Mouse (Mus musculus): ENCODE results near the gene Clip2. TPM values are rescaled to one million over a fixed set of nuclear protein-coding genes. Genes with fewer than 3 reads are reported as not detected.
"Not testable (repeated sequence)": the region's sequence is repeated elsewhere in the genome, so short reads cannot be mapped to it uniquely, and the experiment has no call there.

Clip2 gene
- polyA plus RNA-seq, 1 experiment from 2014 or later = 1.4 TPM

- ATAC-seq (replicated peaks; ENCODE audit: extremely low read depth, insufficient read depth, low FRiP score) = peak; percentile 67; the same call in 1 of the 2 replicates
- Histone ChIP-seq H3K9ac (ENCODE audit: low read length) (no peak overlapping the region), H3K4me2 (ENCODE audit: low read depth, low read length) (no peak overlapping the region), H3K4me3 (ENCODE audit: low read length) (no peak overlapping the region), H3K27me3 (ENCODE audit: control insufficient read depth, insufficient read depth, low read length) (no peaks in the 10 kb centered on the region), H3K4me1 (ENCODE audit: control insufficient read depth, insufficient read depth, low read length) (peaks cover 2% of the 10 kb centered on the region; the same call in 1 of the 2 replicates), H3K36me3 (ENCODE audit: control insufficient read depth, insufficient read depth) (no peaks in the 10 kb centered on the region), H3K9me3 (replicated peaks; ENCODE audit: control insufficient read depth, low read length) (no peaks in the 10 kb centered on the region), H3K27ac (ENCODE audit: low read length) (no peak overlapping the region)
- WGBS = 57% methylated on average over 13 of the region's 13 CpGs
Observed at GRCm38 (mm10) chr5:134485900-134486665, 66.2 kb downstream of the Clip2 start.

GRCm38 (mm10) chr5:134485183-134485730 is 67.0 kb downstream of the Clip2 start:
- Histone ChIP-seq H3K36me3 (ENCODE audit: control insufficient read depth, insufficient read depth) (no peaks in the 10 kb centered on the region), H3K9ac (ENCODE audit: low read length) (no peak overlapping the region), H3K9me3 (replicated peaks; ENCODE audit: control insufficient read depth, low read length) (no peaks in the 10 kb centered on the region), H3K4me3 (ENCODE audit: low read length) (no peak overlapping the region), H3K27me3 (ENCODE audit: control insufficient read depth, insufficient read depth, low read length) (no peaks in the 10 kb centered on the region), H3K4me1 (ENCODE audit: control insufficient read depth, insufficient read depth, low read length) (peaks cover 2% of the 10 kb centered on the region; the same call in 1 of the 2 replicates), H3K4me2 (ENCODE audit: low read depth, low read length) (no peak overlapping the region), H3K27ac (ENCODE audit: low read length) (no peak overlapping the region)
- WGBS = 73% methylated on average over 7 of the region's 7 CpGs
- ATAC-seq (replicated peaks; ENCODE audit: extremely low read depth, insufficient read depth, low FRiP score) = no peak

- Histone ChIP-seq H3K4me3 (ENCODE audit: low read length) (no peak overlapping the region), H3K36me3 (ENCODE audit: control insufficient read depth, insufficient read depth) (no peaks in the 10 kb centered on the region), H3K27me3 (ENCODE audit: control insufficient read depth, insufficient read depth, low read length) (no peaks in the 10 kb centered on the region), H3K4me1 (ENCODE audit: control insufficient read depth, insufficient read depth, low read length) (no peaks in the 10 kb centered on the region; the same call in 1 of the 2 replicates), H3K27ac (ENCODE audit: low read length) (no peak overlapping the region), H3K4me2 (ENCODE audit: low read depth, low read length) (no peak overlapping the region), H3K9ac (ENCODE audit: low read length) (no peak overlapping the region), H3K9me3 (replicated peaks; ENCODE audit: control insufficient read depth, low read length) (no peaks in the 10 kb centered on the region)
- WGBS = 71% methylated on average over 1 of the region's 1 CpGs
- no peak for ATAC-seq (replicated peaks; ENCODE audit: extremely low read depth, insufficient read depth, low FRiP score)
Observed at GRCm38 (mm10) chr5:134483291-134483690, 68.9 kb downstream of the Clip2 start.

- no peak for ATAC-seq (replicated peaks; ENCODE audit: extremely low read depth, insufficient read depth, low FRiP score)
- 46% methylated on average over 11 of the region's 11 CpGs for WGBS
Observed at GRCm38 (mm10) chr5:134482331-134482730, 69.9 kb downstream of the Clip2 start.

GRCm38 (mm10) chr5:134478886-134479285 is 73.3 kb downstream of the Clip2 start:
- not testable (repeated sequence) for H3K4me1 ChIP-seq (ENCODE audit: control insufficient read depth, insufficient read depth, low read length); H3K27me3 ChIP-seq (ENCODE audit: control insufficient read depth, insufficient read depth, low read length); H3K4me2 ChIP-seq (ENCODE audit: low read depth, low read length); H3K27ac ChIP-seq (ENCODE audit: low read length); H3K9me3 ChIP-seq (replicated peaks; ENCODE audit: control insufficient read depth, low read length); H3K4me3 ChIP-seq (ENCODE audit: low read length); ATAC-seq (replicated peaks; ENCODE audit: extremely low read depth, insufficient read depth, low FRiP score); H3K36me3 ChIP-seq (ENCODE audit: control insufficient read depth, insufficient read depth); H3K9ac ChIP-seq (ENCODE audit: low read length)

More at GRCm38 (mm10) chr5:134482331-134482730, 69.9 kb downstream of the Clip2 start:
- no peak overlapping the region for H3K4me2 ChIP-seq (ENCODE audit: low read depth, low read length)
- H3K9ac ChIP-seq (ENCODE audit: low read length) = no peak overlapping the region
- H3K36me3 ChIP-seq (ENCODE audit: control insufficient read depth, insufficient read depth) = no peaks in the 10 kb centered on the region
- no peaks in the 10 kb centered on the region for H3K9me3 ChIP-seq (replicated peaks; ENCODE audit: control insufficient read depth, low read length)
- no peak overlapping the region for H3K27ac ChIP-seq (ENCODE audit: low read length)
- no peaks in the 10 kb centered on the region for H3K27me3 ChIP-seq (ENCODE audit: control insufficient read depth, insufficient read depth, low read length)
- H3K4me1 ChIP-seq (ENCODE audit: control insufficient read depth, insufficient read depth, low read length) = no peaks in the 10 kb centered on the region; the same call in 1 of the 2 replicates
- no peak overlapping the region for H3K4me3 ChIP-seq (ENCODE audit: low read length)

- not testable (repeated sequence) for ATAC-seq (replicated peaks; ENCODE audit: extremely low read depth, insufficient read depth, low FRiP score); H3K27me3 ChIP-seq (ENCODE audit: control insufficient read depth, insufficient read depth, low read length); H3K36me3 ChIP-seq (ENCODE audit: control insufficient read depth, insufficient read depth); H3K9ac ChIP-seq (ENCODE audit: low read length); H3K4me3 ChIP-seq (ENCODE audit: low read length); H3K4me2 ChIP-seq (ENCODE audit: low read depth, low read length); H3K9me3 ChIP-seq (replicated peaks; ENCODE audit: control insufficient read depth, low read length); H3K27ac ChIP-seq (ENCODE audit: low read length); H3K4me1 ChIP-seq (ENCODE audit: control insufficient read depth, insufficient read depth, low read length)
- 86% methylated on average over 7 of the region's 7 CpGs for WGBS
Observed at GRCm38 (mm10) chr5:134475686-134476085, 76.5 kb downstream of the Clip2 start.

GRCm38 (mm10) chr5:134475006-134475605 is 77.1 kb downstream of the Clip2 start:
- Histone ChIP-seq H3K27ac (ENCODE audit: low read length) (no peak overlapping the region), H3K4me2 (ENCODE audit: low read depth, low read length) (no peak overlapping the region), H3K27me3 (ENCODE audit: control insufficient read depth, insufficient read depth, low read length) (no peaks in the 10 kb centered on the region), H3K36me3 (ENCODE audit: control insufficient read depth, insufficient read depth) (no peaks in the 10 kb centered on the region), H3K4me3 (ENCODE audit: low read length) (no peak overlapping the region), H3K9ac (ENCODE audit: low read length) (no peak overlapping the region), H3K9me3 (replicated peaks; ENCODE audit: control insufficient read depth, low read length) (peaks cover 4% of the 10 kb centered on the region; the same call in 1 of the 2 replicates), H3K4me1 (ENCODE audit: control insufficient read depth, insufficient read depth, low read length) (no peaks in the 10 kb centered on the region)
- WGBS = 91% methylated on average over 6 of the region's 6 CpGs
- no peak for ATAC-seq (replicated peaks; ENCODE audit: extremely low read depth, insufficient read depth, low FRiP score)

- peaks cover 4% of the 10 kb centered on the region; the same call in 1 of the 2 replicates for H3K9me3 ChIP-seq (replicated peaks; ENCODE audit: control insufficient read depth, low read length)
- WGBS = 80% methylated on average over 2 of the region's 2 CpGs
- H3K4me1 ChIP-seq (ENCODE audit: control insufficient read depth, insufficient read depth, low read length) = no peaks in the 10 kb centered on the region
- H3K27ac ChIP-seq (ENCODE audit: low read length) = no peak overlapping the region
- no peak for ATAC-seq (replicated peaks; ENCODE audit: extremely low read depth, insufficient read depth, low FRiP score)
- H3K4me3 ChIP-seq (ENCODE audit: low read length) = no peak overlapping the region
- no peak overlapping the region for H3K4me2 ChIP-seq (ENCODE audit: low read depth, low read length)
- no peaks in the 10 kb centered on the region for H3K36me3 ChIP-seq (ENCODE audit: control insufficient read depth, insufficient read depth)
- H3K27me3 ChIP-seq (ENCODE audit: control insufficient read depth, insufficient read depth, low read length) = no peaks in the 10 kb centered on the region
- H3K9ac ChIP-seq (ENCODE audit: low read length) = no peak overlapping the region
Observed at GRCm38 (mm10) chr5:134473902-134474301, 78.3 kb downstream of the Clip2 start.
